Comparison of ENCODE assay signal across 24 mouse cellular contexts in the genomic region with DNA sequence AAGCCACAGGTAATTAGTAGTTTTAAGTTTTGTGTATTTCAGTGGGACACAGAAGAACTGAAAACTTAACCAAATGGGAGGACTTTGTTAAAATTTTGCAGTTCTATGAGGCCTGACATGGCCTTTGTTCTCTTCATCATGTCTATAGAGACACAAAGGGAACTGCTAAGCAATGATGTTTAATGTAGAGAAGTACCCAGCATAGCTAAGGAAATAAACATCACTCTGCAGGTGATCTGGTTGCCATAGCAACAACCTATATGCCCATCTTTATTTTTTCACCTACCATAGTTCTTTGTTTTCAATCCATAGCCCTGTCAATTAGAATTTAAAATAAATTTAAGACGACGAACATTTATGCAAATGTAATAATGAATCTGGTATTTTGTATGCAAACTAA.
A peak's percentile ranks its signal among the peaks of the same experiment; 100 is the strongest.
DNase-seq lines count a peak whose midpoint lies in the region; ATAC-seq lines count a peak whose summit lies in the region.
"Had no signal": no experiment of that assay in that cellular context is flagged by ENCODE, and none has a peak within 500 bp of the region (broad histone marks: within the 10 kb centered on the region; RNA-seq: fewer than 3 reads in every experiment).

No protein-coding gene starts in this region.

- 83% methylated on average over 2 of the region's 2 CpGs for WGBS in midbrain, embryonic 14.5 days
- 89% methylated on average over 2 of the region's 2 CpGs for WGBS in midbrain, embryonic 13.5 days
- WGBS in midbrain, embryonic 16.5 days: 76% methylated on average over 2 of the region's 2 CpGs
- 90% methylated on average over 2 of the region's 2 CpGs for WGBS in midbrain, embryonic 10.5 days

- H3K4me2 ChIP-seq in midbrain, embryonic 14.5 days (ENCODE audit: low read length): no peak overlapping the region
- no peak overlapping the region for H3K4me2 ChIP-seq in midbrain, embryonic 13.5 days (replicated peaks)
- no peak overlapping the region for H3K4me2 ChIP-seq in midbrain, embryonic 16.5 days (ENCODE audit: low read length)
- H3K4me2 ChIP-seq: embryonic facial prominence, embryonic 12.5 days; forebrain, embryonic 13.5 days; forebrain, embryonic 15.5 days had no signal

- H3K4me1 ChIP-seq in midbrain, embryonic 14.5 days (ENCODE audit: control insufficient read depth, insufficient read depth, low read length): no peaks in the 10 kb centered on the region
- no peaks in the 10 kb centered on the region for H3K4me1 ChIP-seq in midbrain, embryonic 13.5 days (replicated peaks)
- H3K4me1 ChIP-seq in midbrain, embryonic 16.5 days (ENCODE audit: control insufficient read depth, insufficient read depth, low read length): no peaks in the 10 kb centered on the region
- no peaks in the 10 kb centered on the region for H3K4me1 ChIP-seq in midbrain, embryonic 10.5 days
- H3K4me1 ChIP-seq: embryonic facial prominence, embryonic 10.5 days; forebrain, embryonic 13.5 days; forebrain, embryonic 15.5 days had no signal

- peak; percentile 28 for DNase-seq in midbrain, embryonic 14.5 days
- no peak for DNase-seq in midbrain, embryonic 10.5 days (ENCODE audit: low spot score)
- DNase-seq in thymus, postnatal 4 days: no peak
- DNase-seq: adrenal gland, adult 8-10 months; adrenal gland, postnatal 14 days; adrenal gland, postnatal 36 days; B cell, adult 2 months; cerebellum, adult 11-12 months; cerebellum, adult 2 months; cerebellum, adult 9-10 months; cerebellum, postnatal 10 days; cerebellum, postnatal 25 days; forebrain, postnatal 0 days had no signal

- no peak overlapping the region for H3K27ac ChIP-seq in midbrain, embryonic 14.5 days (replicated peaks; ENCODE audit: low read depth, low read length)
- H3K27ac ChIP-seq in midbrain, embryonic 13.5 days: no peak overlapping the region
- H3K27ac ChIP-seq in midbrain, embryonic 16.5 days (ENCODE audit: low read length): no peak overlapping the region
- H3K27ac ChIP-seq in midbrain, embryonic 10.5 days (replicated peaks): no peak overlapping the region
- H3K27ac ChIP-seq: embryonic facial prominence, embryonic 10.5 days; embryonic facial prominence, embryonic 12.5 days; forebrain, embryonic 13.5 days; forebrain, embryonic 15.5 days had no signal

- no peak overlapping the region for H3K9ac ChIP-seq in midbrain, embryonic 14.5 days (replicated peaks; ENCODE audit: low read length)
- no peak overlapping the region for H3K9ac ChIP-seq in midbrain, embryonic 13.5 days (replicated peaks)
- no peak overlapping the region for H3K9ac ChIP-seq in midbrain, embryonic 16.5 days (ENCODE audit: low read depth, low read length)
- H3K9ac ChIP-seq: embryonic facial prominence, embryonic 12.5 days; forebrain, embryonic 13.5 days; forebrain, embryonic 15.5 days; forebrain, postnatal 0 days had no signal

- no peak for ATAC-seq in midbrain, embryonic 14.5 days (ENCODE audit: low FRiP score, low TSS enrichment)
- no peak for ATAC-seq in midbrain, embryonic 13.5 days
- ATAC-seq in midbrain, embryonic 16.5 days: 0 out of 2 replicates have a peak, but pooled peaks have one; percentile 62
- ATAC-seq: activated CD4-positive, CD25-positive, alpha-beta regulatory T cell, adult 4 months; CD4-positive, CD25-positive, alpha-beta regulatory T cell, adult 4 months; forebrain, embryonic 13.5 days; forebrain, embryonic 15.5 days; forebrain, postnatal 0 days; Patski had no signal

- H3K36me3 ChIP-seq in midbrain, embryonic 14.5 days (ENCODE audit: control insufficient read depth, insufficient read depth, low read length): no peaks in the 10 kb centered on the region
- no peaks in the 10 kb centered on the region for H3K36me3 ChIP-seq in midbrain, embryonic 13.5 days
- H3K36me3 ChIP-seq in midbrain, embryonic 16.5 days (ENCODE audit: control insufficient read depth, insufficient read depth, low read length): no peaks in the 10 kb centered on the region
- H3K36me3 ChIP-seq in midbrain, embryonic 10.5 days: no peaks in the 10 kb centered on the region
- H3K36me3 ChIP-seq: embryonic facial prominence, embryonic 10.5 days; embryonic facial prominence, embryonic 12.5 days; forebrain, embryonic 15.5 days; G1E had no signal

- no peak overlapping the region for H3K4me3 ChIP-seq in midbrain, embryonic 14.5 days (replicated peaks; ENCODE audit: low read depth, low read length)
- no peak overlapping the region for H3K4me3 ChIP-seq in midbrain, embryonic 13.5 days (replicated peaks)
- H3K4me3 ChIP-seq in midbrain, embryonic 16.5 days (ENCODE audit: low read depth, low read length): no peak overlapping the region
- no peak overlapping the region for H3K4me3 ChIP-seq in midbrain, embryonic 10.5 days
- H3K4me3 ChIP-seq: embryonic facial prominence, embryonic 10.5 days; embryonic facial prominence, embryonic 12.5 days; forebrain, embryonic 13.5 days; forebrain, embryonic 15.5 days had no signal

- H3K27me3 ChIP-seq in midbrain, embryonic 14.5 days (ENCODE audit: control insufficient read depth, insufficient read depth, low read length): no peaks in the 10 kb centered on the region
- no peaks in the 10 kb centered on the region for H3K27me3 ChIP-seq in midbrain, embryonic 13.5 days
- H3K27me3 ChIP-seq in midbrain, embryonic 16.5 days (ENCODE audit: control insufficient read depth, insufficient read depth, low read depth, low read length): no peaks in the 10 kb centered on the region
- no peaks in the 10 kb centered on the region for H3K27me3 ChIP-seq in midbrain, embryonic 10.5 days (ENCODE audit: low read depth, poor library complexity, severe bottlenecking)
- H3K27me3 ChIP-seq: CH12.LX; embryonic facial prominence, embryonic 12.5 days; forebrain, embryonic 13.5 days; forebrain, embryonic 15.5 days; Patski had no signal

- no peaks in the 10 kb centered on the region for H3K9me3 ChIP-seq in midbrain, embryonic 14.5 days (ENCODE audit: control insufficient read depth, low read length)
- no peaks in the 10 kb centered on the region for H3K9me3 ChIP-seq in midbrain, embryonic 13.5 days
- no peaks in the 10 kb centered on the region for H3K9me3 ChIP-seq in midbrain, embryonic 16.5 days (replicated peaks; ENCODE audit: control insufficient read depth, low read length, poor library complexity, severe bottlenecking)
- H3K9me3 ChIP-seq in midbrain, embryonic 10.5 days (replicated peaks): no peaks in the 10 kb centered on the region
- H3K9me3 ChIP-seq: embryonic facial prominence, embryonic 10.5 days; embryonic facial prominence, embryonic 12.5 days; forebrain, embryonic 13.5 days; forebrain, embryonic 15.5 days had no signal
